Mouse (Mus musculus): ENCODE measurements at regions not wholly inside any gene's neighbourhood (a gene's known extent, or its start where the extent isn't known, plus 50 kb on each side); places are given as distances from the start of the nearest gene placed in this dataset.

GRCm38 (mm10) chr1:151045334-151045733 is 52.1 kb upstream of the Hmcn1 start:
- Histone ChIP-seq H3K4me2 (ENCODE audit: low read depth, low read length) (no peak overlapping the region), H3K27ac (replicated peaks; ENCODE audit: low read depth, low read length) (no peak overlapping the region), H3K4me3 (ENCODE audit: low read depth, low read length) (no peak overlapping the region), H3K9ac (ENCODE audit: low read depth, low read length) (no peak overlapping the region), H3K27me3 (replicated peaks; ENCODE audit: control insufficient read depth, insufficient read depth, low read length) (no peaks in the 10 kb centered on the region), H3K9me3 (ENCODE audit: control insufficient read depth, low read length) (no peaks in the 10 kb centered on the region), H3K36me3 (ENCODE audit: control insufficient read depth, insufficient read depth, low read length) (no peaks in the 10 kb centered on the region), H3K4me1 (ENCODE audit: control insufficient read depth, insufficient read depth, low read length) (peaks cover 15% of the 10 kb centered on the region)
- WGBS, result 30% methylated on average over 5 of the region's 5 CpGs
- ATAC-seq (ENCODE audit: low read depth) (no peak), DNase-seq (ENCODE audit: low spot score) (no peak)

GRCm38 (mm10) chr1:151046626-151047025 is 53.4 kb upstream of the Hmcn1 start:
- Histone ChIP-seq H3K4me2 (ENCODE audit: low read depth, low read length) (no peak overlapping the region), H3K4me1 (ENCODE audit: control insufficient read depth, insufficient read depth, low read length) (peaks cover 15% of the 10 kb centered on the region)

GRCm38 (mm10) chr1:151049726-151050506 is 56.7 kb upstream of the Hmcn1 start:
- H3K36me3 ChIP-seq (ENCODE audit: control insufficient read depth, insufficient read depth, low read length), result no peaks in the 10 kb centered on the region
- no peak overlapping the region for H3K27ac ChIP-seq (replicated peaks; ENCODE audit: low read depth, low read length)
- WGBS, result 78% methylated on average over 19 of the region's 19 CpGs
- DNase-seq (ENCODE audit: low spot score), result no peak
- no peak for ATAC-seq (ENCODE audit: low read depth)
- no peak overlapping the region for H3K9ac ChIP-seq (ENCODE audit: low read depth, low read length)
- no peaks in the 10 kb centered on the region for H3K9me3 ChIP-seq (ENCODE audit: control insufficient read depth, low read length)
- H3K27me3 ChIP-seq (replicated peaks; ENCODE audit: control insufficient read depth, insufficient read depth, low read length), result no peaks in the 10 kb centered on the region
- H3K4me2 ChIP-seq (ENCODE audit: low read depth, low read length), result no peak overlapping the region
- no peak overlapping the region for H3K4me3 ChIP-seq (ENCODE audit: low read depth, low read length)
- peaks cover 15% of the 10 kb centered on the region for H3K4me1 ChIP-seq (ENCODE audit: control insufficient read depth, insufficient read depth, low read length)

More at GRCm38 (mm10) chr1:151046626-151047025, 53.4 kb upstream of the Hmcn1 start:
- H3K36me3 ChIP-seq (ENCODE audit: control insufficient read depth, insufficient read depth, low read length), result no peaks in the 10 kb centered on the region
- no peaks in the 10 kb centered on the region for H3K9me3 ChIP-seq (ENCODE audit: control insufficient read depth, low read length)
- no peak overlapping the region for H3K9ac ChIP-seq (ENCODE audit: low read depth, low read length)
- no peak overlapping the region for H3K4me3 ChIP-seq (ENCODE audit: low read depth, low read length)
- H3K27ac ChIP-seq (replicated peaks; ENCODE audit: low read depth, low read length), result no peak overlapping the region
- WGBS, result 33% methylated on average over 7 of the region's 7 CpGs
- DNase-seq (ENCODE audit: low spot score), result no peak
- no peak for ATAC-seq (ENCODE audit: low read depth)
- H3K27me3 ChIP-seq (replicated peaks; ENCODE audit: control insufficient read depth, insufficient read depth, low read length), result no peaks in the 10 kb centered on the region

GRCm38 (mm10) chr1:151050507-151050816 is 57.2 kb upstream of the Hmcn1 start:
- no peak overlapping the region for H3K9ac ChIP-seq (ENCODE audit: low read depth, low read length)
- 94% methylated on average over 3 of the region's 3 CpGs for WGBS

GRCm38 (mm10) chr1:151053268-151053667 is 60.0 kb upstream of the Hmcn1 start:
- no peaks in the 10 kb centered on the region for H3K9me3 ChIP-seq (ENCODE audit: control insufficient read depth, low read length)
- H3K4me2 ChIP-seq (ENCODE audit: low read depth, low read length), result no peak overlapping the region
- H3K36me3 ChIP-seq (ENCODE audit: control insufficient read depth, insufficient read depth, low read length), result no peaks in the 10 kb centered on the region
- H3K9ac ChIP-seq (ENCODE audit: low read depth, low read length), result no peak overlapping the region
- WGBS, result 49% methylated on average over 5 of the region's 5 CpGs
- 0 out of 2 replicates have a peak, but pooled peaks cover 4% of the 10 kb centered on the region for H3K4me1 ChIP-seq (ENCODE audit: control insufficient read depth, insufficient read depth, low read length)
- H3K27ac ChIP-seq (replicated peaks; ENCODE audit: low read depth, low read length), result no peak overlapping the region
- no peak for DNase-seq (ENCODE audit: low spot score)
- no peak overlapping the region for H3K4me3 ChIP-seq (ENCODE audit: low read depth, low read length)
- H3K27me3 ChIP-seq (replicated peaks; ENCODE audit: control insufficient read depth, insufficient read depth, low read length), result no peaks in the 10 kb centered on the region
- no peak for ATAC-seq (ENCODE audit: low read depth)

More at GRCm38 (mm10) chr1:151050507-151050816, 57.2 kb upstream of the Hmcn1 start:
- H3K4me1 ChIP-seq (ENCODE audit: control insufficient read depth, insufficient read depth, low read length), result peaks cover 10% of the 10 kb centered on the region
- H3K36me3 ChIP-seq (ENCODE audit: control insufficient read depth, insufficient read depth, low read length), result no peaks in the 10 kb centered on the region
- DNase-seq (ENCODE audit: low spot score) (no peak), ATAC-seq (ENCODE audit: low read depth) (no peak)
- H3K4me2 ChIP-seq (ENCODE audit: low read depth, low read length), result no peak overlapping the region
- H3K27me3 ChIP-seq (replicated peaks; ENCODE audit: control insufficient read depth, insufficient read depth, low read length), result no peaks in the 10 kb centered on the region
- no peaks in the 10 kb centered on the region for H3K9me3 ChIP-seq (ENCODE audit: control insufficient read depth, low read length)
- H3K27ac ChIP-seq (replicated peaks; ENCODE audit: low read depth, low read length), result no peak overlapping the region
- H3K4me3 ChIP-seq (ENCODE audit: low read depth, low read length), result no peak overlapping the region

GRCm38 (mm10) chr1:151055396-151055795 is 62.2 kb upstream of the Hmcn1 start:
- DNase-seq (ENCODE audit: low spot score) (no peak), ATAC-seq (ENCODE audit: low read depth) (no peak)
- H3K27me3 ChIP-seq (replicated peaks; ENCODE audit: control insufficient read depth, insufficient read depth, low read length), result no peaks in the 10 kb centered on the region
- H3K4me1 ChIP-seq (ENCODE audit: control insufficient read depth, insufficient read depth, low read length), result no peaks in the 10 kb centered on the region
- H3K4me3 ChIP-seq (ENCODE audit: low read depth, low read length), result no peak overlapping the region
- H3K36me3 ChIP-seq (ENCODE audit: control insufficient read depth, insufficient read depth, low read length), result no peaks in the 10 kb centered on the region
- no peak overlapping the region for H3K27ac ChIP-seq (replicated peaks; ENCODE audit: low read depth, low read length)
- no peaks in the 10 kb centered on the region for H3K9me3 ChIP-seq (ENCODE audit: control insufficient read depth, low read length)
- H3K9ac ChIP-seq (ENCODE audit: low read depth, low read length), result no peak overlapping the region
- H3K4me2 ChIP-seq (ENCODE audit: low read depth, low read length), result no peak overlapping the region
- WGBS, result 84% methylated on average over 6 of the region's 6 CpGs

- Histone ChIP-seq H3K4me3 (ENCODE audit: low read depth, low read length) (no peak overlapping the region), H3K27me3 (replicated peaks; ENCODE audit: control insufficient read depth, insufficient read depth, low read length) (no peaks in the 10 kb centered on the region), H3K27ac (replicated peaks; ENCODE audit: low read depth, low read length) (no peak overlapping the region), H3K36me3 (ENCODE audit: control insufficient read depth, insufficient read depth, low read length) (no peaks in the 10 kb centered on the region), H3K9ac (ENCODE audit: low read depth, low read length) (no peak overlapping the region), H3K9me3 (ENCODE audit: control insufficient read depth, low read length) (no peaks in the 10 kb centered on the region), H3K4me1 (ENCODE audit: control insufficient read depth, insufficient read depth, low read length) (peaks cover 21% of the 10 kb centered on the region), H3K4me2 (ENCODE audit: low read depth, low read length) (no peak overlapping the region)
- ATAC-seq (ENCODE audit: low read depth) (no peak), DNase-seq (ENCODE audit: low spot score) (no peak)
- WGBS, result 78% methylated on average over 4 of the region's 4 CpGs
Observed at GRCm38 (mm10) chr1:151059546-151060136, 66.4 kb upstream of the Hmcn1 start.

GRCm38 (mm10) chr1:151065090-151065567 is 71.9 kb upstream of the Hmcn1 start:
- H3K9ac ChIP-seq (ENCODE audit: low read depth, low read length), result no peak overlapping the region
- H3K4me3 ChIP-seq (ENCODE audit: low read depth, low read length), result no peak overlapping the region
- ATAC-seq (ENCODE audit: low read depth) (no peak), DNase-seq (ENCODE audit: low spot score) (peak; percentile 43)
- H3K4me1 ChIP-seq (ENCODE audit: control insufficient read depth, insufficient read depth, low read length), result peaks cover 29% of the 10 kb centered on the region
- H3K27me3 ChIP-seq (replicated peaks; ENCODE audit: control insufficient read depth, insufficient read depth, low read length), result no peaks in the 10 kb centered on the region
- H3K4me2 ChIP-seq (ENCODE audit: low read depth, low read length), result no peak overlapping the region
- H3K36me3 ChIP-seq (ENCODE audit: control insufficient read depth, insufficient read depth, low read length), result no peaks in the 10 kb centered on the region
- 54% methylated on average over 9 of the region's 9 CpGs for WGBS
- peak overlapping the region; percentile 55; the same call in 1 of the 2 replicates for H3K27ac ChIP-seq (replicated peaks; ENCODE audit: low read depth, low read length)
- H3K9me3 ChIP-seq (ENCODE audit: control insufficient read depth, low read length), result no peaks in the 10 kb centered on the region

Measured in embryonic facial prominence, embryonic 14.5 days (tissue).